Mouse (Mus musculus): ENCODE data around the gene Fasl.

The Fasl gene

GRCm38 (mm10) chr1:161751311-161751710 lies 37.0 kb downstream of the Fasl start:
- DNase-seq = no peak

GRCm38 (mm10) chr1:161750471-161751041 lies 37.7 kb downstream of the Fasl start:
- DNase-seq = no peak

- no peak for DNase-seq
Measured at GRCm38 (mm10) chr1:161748685-161749084, 39.6 kb downstream of the Fasl start.

- DNase-seq = peak; percentile 3
Measured at GRCm38 (mm10) chr1:161748138-161748537, 40.2 kb downstream of the Fasl start.

- DNase-seq = no peak
Measured at GRCm38 (mm10) chr1:161746542-161747302, 41.6 kb downstream of the Fasl start.

- DNase-seq = no peak
Measured at GRCm38 (mm10) chr1:161744855-161745254, 43.4 kb downstream of the Fasl start.

- DNase-seq = no peak
Measured at GRCm38 (mm10) chr1:161744209-161744608, 44.1 kb downstream of the Fasl start.

GRCm38 (mm10) chr1:161742481-161743267 lies 45.6 kb downstream of the Fasl start:
- DNase-seq = no peak

- DNase-seq = peak; percentile 18
Measured at GRCm38 (mm10) chr1:161736848-161737247, 51.4 kb downstream of the Fasl start.

GRCm38 (mm10) chr1:161736255-161736654 lies 52.0 kb downstream of the Fasl start:
- DNase-seq = no peak

GRCm38 (mm10) chr1:161735465-161736046 lies 52.7 kb downstream of the Fasl start:
- no peak for DNase-seq

GRCm38 (mm10) chr1:161734741-161735211 lies 53.5 kb downstream of the Fasl start:
- DNase-seq = no peak

- no peak for DNase-seq
Measured at GRCm38 (mm10) chr1:161734314-161734713, 54.0 kb downstream of the Fasl start.

All from cerebellum, adult 9-10 months (tissue).